Mouse (Mus musculus): ENCODE results near the gene Ston2. TPM values are rescaled to one million over a fixed set of nuclear protein-coding genes. Genes with fewer than 3 reads are reported as not detected.

Gene Ston2
- polyA plus RNA-seq, 1 experiment from 2014 or later: 8.1 TPM

- no peak for TF ChIP-seq CTCF (IDR thresholded peaks at IDR 0.05; ENCODE audit: low read depth)
- no peaks in the 10 kb centered on the region for H3K36me3 ChIP-seq (ENCODE audit: insufficient read depth, low read length)
- 65% methylated on average over 5 of the region's 5 CpGs for WGBS
- H3K27me3 ChIP-seq (ENCODE audit: insufficient read depth, low read length): no peaks in the 10 kb centered on the region
- H3K4me1 ChIP-seq (replicated peaks; ENCODE audit: insufficient read depth, low read length): no peaks in the 10 kb centered on the region
- H3K9me3 ChIP-seq (replicated peaks; ENCODE audit: low read length): no peaks in the 10 kb centered on the region
- H3K9ac ChIP-seq (ENCODE audit: low read depth, low read length): no peak overlapping the region
- no peak for DNase-seq (ENCODE audit: low spot score)
- no peak overlapping the region for H3K27ac ChIP-seq
- no peak overlapping the region for H3K4me3 ChIP-seq (replicated peaks; ENCODE audit: low read depth, low read length)
- no peak overlapping the region for H3K4me2 ChIP-seq (ENCODE audit: low read length)
- no peak for ATAC-seq (replicated peaks; ENCODE audit: low FRiP score, low read depth)
These were observed 84.7 kb downstream of the Ston2 start for GRCm38 (mm10) chr12:91703533-91703932.

DNA sequence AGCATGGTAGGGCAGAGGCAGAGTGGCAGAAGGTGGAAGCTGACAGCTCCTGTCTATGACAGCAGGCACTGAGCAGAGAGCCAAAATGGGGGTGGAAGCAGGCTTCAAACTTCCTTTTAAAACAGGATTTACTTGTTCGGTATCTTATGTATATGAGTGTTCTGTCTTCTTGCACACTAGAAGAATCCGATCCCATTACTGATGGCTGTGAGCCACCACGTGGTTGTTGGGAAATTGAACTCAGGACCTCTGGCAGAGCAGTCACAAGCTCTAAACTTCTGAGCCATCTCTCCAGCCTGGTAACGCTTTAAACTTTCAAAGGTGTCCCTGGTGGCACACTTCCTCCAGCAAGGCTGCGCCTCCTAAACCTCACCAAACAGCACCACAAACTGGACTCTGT is 85.4 kb downstream of the Ston2 start:
- no peaks in the 10 kb centered on the region for H3K4me1 ChIP-seq (replicated peaks; ENCODE audit: insufficient read depth, low read length)
- no peaks in the 10 kb centered on the region for H3K9me3 ChIP-seq (replicated peaks; ENCODE audit: low read length)
- WGBS: 80% methylated on average over 5 of the region's 5 CpGs
- ATAC-seq (replicated peaks; ENCODE audit: low FRiP score, low read depth) (no peak), DNase-seq (ENCODE audit: low spot score) (no peak)
- no peak overlapping the region for H3K27ac ChIP-seq
- H3K36me3 ChIP-seq (ENCODE audit: insufficient read depth, low read length): no peaks in the 10 kb centered on the region
- H3K27me3 ChIP-seq (ENCODE audit: insufficient read depth, low read length): no peaks in the 10 kb centered on the region
- H3K9ac ChIP-seq (ENCODE audit: low read depth, low read length): no peak overlapping the region
- no peak overlapping the region for H3K4me3 ChIP-seq (replicated peaks; ENCODE audit: low read depth, low read length)
- H3K4me2 ChIP-seq (ENCODE audit: low read length): no peak overlapping the region
- TF ChIP-seq CTCF (IDR thresholded peaks at IDR 0.05; ENCODE audit: low read depth): no peak

GRCm38 (mm10) chr12:91699451-91700141 is 88.6 kb downstream of the Ston2 start:
- no peak for TF ChIP-seq CTCF (IDR thresholded peaks at IDR 0.05; ENCODE audit: low read depth)
- DNase-seq (ENCODE audit: low spot score) (no peak), ATAC-seq (replicated peaks; ENCODE audit: low FRiP score, low read depth) (no peak)

DNA sequence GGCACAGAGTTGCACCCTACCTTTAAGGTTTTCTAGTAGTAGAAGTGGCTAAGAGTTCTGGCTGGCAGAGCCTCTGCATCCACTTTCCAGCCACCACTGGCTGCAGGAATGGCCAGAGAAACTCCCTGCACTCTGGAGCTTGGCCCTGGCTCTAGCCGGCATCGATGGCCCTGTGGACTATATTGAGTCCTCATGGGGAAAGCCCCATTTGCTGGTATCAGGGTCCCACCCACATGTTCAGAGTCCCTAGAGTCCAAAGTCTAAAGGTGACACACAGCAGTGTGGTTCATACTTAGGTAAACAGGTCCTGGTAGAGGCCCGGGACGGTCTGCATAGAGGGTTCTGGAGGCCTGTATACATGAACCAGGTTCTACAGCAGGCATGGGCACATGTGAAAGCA is 92.0 kb downstream of the Ston2 start:
- H3K27me3 ChIP-seq (ENCODE audit: insufficient read depth, low read length): no peaks in the 10 kb centered on the region
- H3K36me3 ChIP-seq (ENCODE audit: insufficient read depth, low read length): no peaks in the 10 kb centered on the region
- ATAC-seq (replicated peaks; ENCODE audit: low FRiP score, low read depth): peak; percentile 54
- no peaks in the 10 kb centered on the region for H3K9me3 ChIP-seq (replicated peaks; ENCODE audit: low read length)
- H3K4me1 ChIP-seq (replicated peaks; ENCODE audit: insufficient read depth, low read length): peaks cover 6% of the 10 kb centered on the region; the same call in 1 of the 2 replicates
- H3K4me2 ChIP-seq (ENCODE audit: low read length): no peak overlapping the region
- H3K9ac ChIP-seq (ENCODE audit: low read depth, low read length): no peak overlapping the region
- H3K27ac ChIP-seq: no peak overlapping the region
- H3K4me3 ChIP-seq (replicated peaks; ENCODE audit: low read depth, low read length): no peak overlapping the region
- TF ChIP-seq CTCF (IDR thresholded peaks at IDR 0.05; ENCODE audit: low read depth): no peak
- no peak for DNase-seq (ENCODE audit: low spot score)
- WGBS: 85% methylated on average over 4 of the region's 4 CpGs

More at GRCm38 (mm10) chr12:91699451-91700141, 88.6 kb downstream of the Ston2 start:
- H3K4me2 ChIP-seq (ENCODE audit: low read length): no peak overlapping the region
- WGBS: 90% methylated on average over 7 of the region's 7 CpGs
- no peaks in the 10 kb centered on the region for H3K4me1 ChIP-seq (replicated peaks; ENCODE audit: insufficient read depth, low read length)
- no peak overlapping the region for H3K4me3 ChIP-seq (replicated peaks; ENCODE audit: low read depth, low read length)
- no peak overlapping the region for H3K27ac ChIP-seq
- no peaks in the 10 kb centered on the region for H3K27me3 ChIP-seq (ENCODE audit: insufficient read depth, low read length)
- no peak overlapping the region for H3K9ac ChIP-seq (ENCODE audit: low read depth, low read length)
- no peaks in the 10 kb centered on the region for H3K9me3 ChIP-seq (replicated peaks; ENCODE audit: low read length)
- H3K36me3 ChIP-seq (ENCODE audit: insufficient read depth, low read length): no peaks in the 10 kb centered on the region

- Histone ChIP-seq H3K27ac (no peak overlapping the region), H3K27me3 (ENCODE audit: insufficient read depth, low read length) (no peaks in the 10 kb centered on the region), H3K4me3 (replicated peaks; ENCODE audit: low read depth, low read length) (no peak overlapping the region), H3K9me3 (replicated peaks; ENCODE audit: low read length) (no peaks in the 10 kb centered on the region), H3K9ac (ENCODE audit: low read depth, low read length) (no peak overlapping the region), H3K4me2 (ENCODE audit: low read length) (no peak overlapping the region), H3K4me1 (replicated peaks; ENCODE audit: insufficient read depth, low read length) (peaks cover 6% of the 10 kb centered on the region; the same call in 1 of the 2 replicates), H3K36me3 (ENCODE audit: insufficient read depth, low read length) (no peaks in the 10 kb centered on the region)
- TF ChIP-seq CTCF (IDR thresholded peaks at IDR 0.05; ENCODE audit: low read depth): no peak
- DNase-seq (ENCODE audit: low spot score): no peak
- ATAC-seq (replicated peaks; ENCODE audit: low FRiP score, low read depth): no peak
- 71% methylated on average over 4 of the region's 4 CpGs for WGBS
These were observed 92.4 kb downstream of the Ston2 start for GRCm38 (mm10) chr12:91695761-91696160.

GRCm38 (mm10) chr12:91694748-91695147 is 93.4 kb downstream of the Ston2 start:
- no peak overlapping the region for H3K4me2 ChIP-seq (ENCODE audit: low read length)
- no peak overlapping the region for H3K27ac ChIP-seq
- WGBS: 45% methylated on average over 4 of the region's 4 CpGs
- no peak for DNase-seq (ENCODE audit: low spot score)
- no peaks in the 10 kb centered on the region for H3K36me3 ChIP-seq (ENCODE audit: insufficient read depth, low read length)
- H3K9me3 ChIP-seq (replicated peaks; ENCODE audit: low read length): no peaks in the 10 kb centered on the region
- no peak for ATAC-seq (replicated peaks; ENCODE audit: low FRiP score, low read depth)
- peaks cover 6% of the 10 kb centered on the region; the same call in 1 of the 2 replicates for H3K4me1 ChIP-seq (replicated peaks; ENCODE audit: insufficient read depth, low read length)
- H3K4me3 ChIP-seq (replicated peaks; ENCODE audit: low read depth, low read length): no peak overlapping the region
- no peaks in the 10 kb centered on the region for H3K27me3 ChIP-seq (ENCODE audit: insufficient read depth, low read length)
- H3K9ac ChIP-seq (ENCODE audit: low read depth, low read length): no peak overlapping the region
- TF ChIP-seq CTCF (IDR thresholded peaks at IDR 0.05; ENCODE audit: low read depth): no peak
